Mouse (Mus musculus): ENCODE data around the gene Vipas39. TPM values are rescaled to one million over a fixed set of nuclear protein-coding genes. Genes with fewer than 3 reads are reported as not detected.
A peak's percentile ranks its signal among the peaks of the same experiment; 100 is the strongest.

Vipas39 gene
- total and polyA plus RNA-seq, 3 experiments = 30.2 to 44.4 (median 32.1) TPM

- H3K4me3 ChIP-seq (replicated peaks in 1 of 3; ENCODE audit: low read depth in 2 of 3, low read length in 2 of 3, poor library complexity in 1 of 3) = peak overlapping the region in 2 of 3 experiments; percentile 21 to 22
- H3K79me2 ChIP-seq (replicated peaks; ENCODE audit: control insufficient read depth, extremely low read depth, insufficient read depth, poor library complexity, severe bottlenecking) = peaks cover 72% of the 10 kb centered on the region
- H3K27ac ChIP-seq (ENCODE audit: insufficient read depth, low read depth) = peak overlapping the region; percentile 59; the same call in 1 of the 2 replicates
- H3K36me3 ChIP-seq (replicated peaks in 1 of 2; ENCODE audit: control insufficient read depth in 1 of 2, insufficient read depth in 1 of 2, low read length in 1 of 2) = peaks cover 4 to 23% of the 10 kb centered on the region in 2 experiments
- TF ChIP-seq MXI1 (IDR thresholded peaks at IDR 0.05; ENCODE audit: low read depth, low read length) (no peak), ZC3H11A (IDR thresholded peaks at IDR 0.05; ENCODE audit: low read depth, low read length) (no peak), POLR2AphosphoS2 (IDR thresholded peaks at IDR 0.05; ENCODE audit: low read depth, low read length) (no peak), USF1 (IDR thresholded peaks at IDR 0.05; ENCODE audit: low read depth, low read length) (no peak), MEF2A (IDR thresholded peaks at IDR 0.05; ENCODE audit: borderline replicate concordance, low read depth, low read length) (peak; percentile 72), KAT2A (IDR thresholded peaks at IDR 0.05; ENCODE audit: insufficient replicate concordance, low read length) (no peak), CTCF (conservative IDR thresholded peaks at IDR 0.05 in 1 of 2, IDR thresholded peaks at IDR 0.05 in 1 of 2; ENCODE audit: low read depth in 2 of 2, low read length in 2 of 2) (no peak), JUN (IDR thresholded peaks at IDR 0.05; ENCODE audit: insufficient read depth, low read depth, low read length) (peak; percentile 90), UBTF (IDR thresholded peaks at IDR 0.05; ENCODE audit: low read depth, low read length) (no peak), ZNF384 (IDR thresholded peaks at IDR 0.05; ENCODE audit: low read depth, low read length) (peak; percentile 88), ELF1 (IDR thresholded peaks at IDR 0.05; ENCODE audit: low read depth, low read length) (no peak), RCOR1 (conservative IDR thresholded peaks at IDR 0.05; ENCODE audit: low read depth, low read length) (peak; percentile 91), MAFK (IDR thresholded peaks at IDR 0.05; ENCODE audit: insufficient replicate concordance, low read length) (no peak), BHLHE40 (IDR thresholded peaks at IDR 0.05; ENCODE audit: low read depth, low read length) (peak; percentile 56; the same call in 1 of the 2 replicates), HCFC1 (IDR thresholded peaks at IDR 0.05; ENCODE audit: low read depth, low read length) (no peak), MYC (IDR thresholded peaks at IDR 0.05; ENCODE audit: low read depth, low read length) (no peak), JUND (conservative IDR thresholded peaks at IDR 0.05; ENCODE audit: low read depth, low read length) (peak; percentile 96), TBP (conservative IDR thresholded peaks at IDR 0.05; ENCODE audit: low read depth, low read length) (0 out of 2 replicates have a peak, but pooled peaks have one; percentile 10), GABPA (IDR thresholded peaks at IDR 0.05; ENCODE audit: insufficient replicate concordance, low read depth, low read length) (no peak), NELFE (IDR thresholded peaks at IDR 0.05; ENCODE audit: low read depth, low read length) (no peak), E2F4 (IDR thresholded peaks at IDR 0.05; ENCODE audit: insufficient replicate concordance, low read depth, low read length) (no peak), CHD1 (IDR thresholded peaks at IDR 0.05; ENCODE audit: low read depth, low read length) (no peak), TCF12 (IDR thresholded peaks at IDR 0.05; ENCODE audit: low read depth, low read length) (peak; percentile 95), PAX5 (IDR thresholded peaks at IDR 0.05; ENCODE audit: low read length) (no peak), POLR2A (IDR thresholded peaks at IDR 0.05; ENCODE audit: low read depth, low read length) (no peak), IRF4 (IDR thresholded peaks at IDR 0.05; ENCODE audit: low read depth, low read length) (peak; percentile 94), RAD21 (IDR thresholded peaks at IDR 0.05; ENCODE audit: low read depth, low read length) (no peak), EP300 (IDR thresholded peaks at IDR 0.05; ENCODE audit: low read length) (peak; percentile 96), MAX (IDR thresholded peaks at IDR 0.05; ENCODE audit: low read length) (no peak), ETS1 (conservative IDR thresholded peaks at IDR 0.05; ENCODE audit: low read depth, low read length) (peak; percentile 68), CHD2 (IDR thresholded peaks at IDR 0.05; ENCODE audit: low read length) (0 out of 2 replicates have a peak, but pooled peaks have one; percentile 34)
- in situ Hi-C loops (cut with MboI; ENCODE audit: low pct_ligation_motif_present, low pct_unique_long_range_greater_than_20kb, low sequenced_read_pairs) = no loop called here
- no peak for DNase-seq (ENCODE audit: extremely low read depth)
- H3K4me2 ChIP-seq (ENCODE audit: insufficient read depth, low read depth, poor library complexity, severe bottlenecking) = no peak overlapping the region
- peak overlapping the region; percentile 72; the same call in 1 of the 2 replicates for H3K9ac ChIP-seq (ENCODE audit: insufficient read depth, low read depth)
- no peaks in the 10 kb centered on the region for H3K27me3 ChIP-seq (replicated peaks)
- peaks cover 11 to 42% of the 10 kb centered on the region in 2 experiments; a peak in 3 of 4 replicates for H3K4me1 ChIP-seq (ENCODE audit: control insufficient read depth in 1 of 2, insufficient read depth in 2 of 2)
- no peaks in the 10 kb centered on the region for H3K9me3 ChIP-seq (replicated peaks; ENCODE audit: low read length)
- dilution Hi-C loops (cut with MboI; ENCODE audit: extremely low pct_ligation_motif_present, extremely low pct_unique_long_range_greater_than_20kb, low sequenced_read_pairs) = no loop called here
Observed at GRCm38 (mm10) chr12:87195069-87195468, 71.0 kb downstream of the Vipas39 start.
